ENCODE assay signal across 22 mouse cellular contexts in genomic region chr7:80373352-80373751, GRCm38 (mm10). TPM values are rescaled to one million over a fixed set of nuclear protein-coding genes. Genes with fewer than 3 reads are reported as not detected.
DNase-seq lines count a peak whose midpoint lies in the region; ATAC-seq and TF ChIP-seq lines count a peak whose summit lies in the region.
"Had no signal": no experiment of that assay in that cellular context is flagged by ENCODE, and none has a peak within 500 bp of the region (broad histone marks: within the 10 kb centered on the region; RNA-seq: fewer than 3 reads in every experiment).

No protein-coding gene starts in this region.

- no peak for TF ChIP-seq CTCF in lung, postnatal 0 days (IDR thresholded peaks at IDR 0.05)

- peak; percentile 37 for DNase-seq in thymus, postnatal 0 days (ENCODE audit: low spot score)
- no peak for DNase-seq in thymus, adult 18-20 months
- DNase-seq in MEL-GATA-1-ER (ENCODE audit: extremely low read depth, low read depth): peak; percentile 57
- peak; percentile 21 for DNase-seq in splenic B cell, adult 2 months (ENCODE audit: low read depth, low spot score)
- DNase-seq in lung, postnatal 0 days (ENCODE audit: low spot score): no peak
- DNase-seq: adrenal gland, adult 2 months; cerebellum, adult 11-12 months; cerebellum, adult 8-10 months; gastrocnemius, postnatal 10 days; gastrocnemius, postnatal 36 days; heart, postnatal 10 days; heart, postnatal 36 days had no signal

- peaks cover 89% of the 10 kb centered on the region for H3K4me1 ChIP-seq in megakaryocyte, embryonic 14.5 days
- H3K4me1 ChIP-seq in lung, postnatal 0 days (ENCODE audit: insufficient read depth, low read depth, low read length): peaks cover 12% of the 10 kb centered on the region
- peaks cover 14% of the 10 kb centered on the region for H3K4me1 ChIP-seq in intestine, embryonic 16.5 days (ENCODE audit: control insufficient read depth, insufficient read depth, low read length)

- no peaks in the 10 kb centered on the region for H3K9me3 ChIP-seq in megakaryocyte, embryonic 14.5 days
- H3K9me3 ChIP-seq in lung, postnatal 0 days (ENCODE audit: low read length): no peaks in the 10 kb centered on the region
- no peaks in the 10 kb centered on the region for H3K9me3 ChIP-seq in intestine, embryonic 16.5 days (ENCODE audit: control insufficient read depth, low read length)
- H3K9me3 ChIP-seq: forebrain, embryonic 10.5 days; forebrain, embryonic 13.5 days had no signal

- H3K4me3 ChIP-seq in megakaryocyte, embryonic 14.5 days (replicated peaks): peak overlapping the region; percentile 6
- no peak overlapping the region for H3K4me3 ChIP-seq in lung, postnatal 0 days (ENCODE audit: low read depth, low read length)
- no peak overlapping the region for H3K4me3 ChIP-seq in intestine, embryonic 16.5 days (ENCODE audit: low read length)
- H3K4me3 ChIP-seq: forebrain, embryonic 10.5 days; forebrain, embryonic 13.5 days had no signal

- no peaks in the 10 kb centered on the region for H3K27me3 ChIP-seq in megakaryocyte, embryonic 14.5 days (replicated peaks)
- H3K27me3 ChIP-seq in splenic B cell, adult 2 months (ENCODE audit: control insufficient read depth, insufficient read depth, low read length, poor library complexity, severe bottlenecking): no peaks in the 10 kb centered on the region
- H3K27me3 ChIP-seq in lung, postnatal 0 days (replicated peaks; ENCODE audit: insufficient read depth, low read length): no peaks in the 10 kb centered on the region
- H3K27me3 ChIP-seq in intestine, embryonic 16.5 days (replicated peaks; ENCODE audit: control insufficient read depth, insufficient read depth, low read length): no peaks in the 10 kb centered on the region
- H3K27me3 ChIP-seq: forebrain, embryonic 13.5 days had no signal

- peaks cover 34% of the 10 kb centered on the region for H3K36me3 ChIP-seq in megakaryocyte, embryonic 14.5 days (replicated peaks; ENCODE audit: low read length)
- no peaks in the 10 kb centered on the region for H3K36me3 ChIP-seq in splenic B cell, adult 2 months (ENCODE audit: control insufficient read depth, insufficient read depth, low read length, poor library complexity, severe bottlenecking)
- H3K36me3 ChIP-seq in lung, postnatal 0 days (ENCODE audit: insufficient read depth, low read length): 0 out of 2 replicates have a peak, but pooled peaks cover 4% of the 10 kb centered on the region
- no peaks in the 10 kb centered on the region for H3K36me3 ChIP-seq in intestine, embryonic 16.5 days (ENCODE audit: control insufficient read depth, insufficient read depth, low read length)

- no peak for TF ChIP-seq EP300 in lung, postnatal 0 days (IDR thresholded peaks at IDR 0.05)

- 74% methylated on average over 4 of the region's 4 CpGs for WGBS in lung, postnatal 0 days
- 66% methylated on average over 4 of the region's 4 CpGs for WGBS in intestine, embryonic 16.5 days

- H3K9ac ChIP-seq in lung, postnatal 0 days (replicated peaks; ENCODE audit: low read depth): no peak overlapping the region
- no peak overlapping the region for H3K9ac ChIP-seq in intestine, embryonic 16.5 days (ENCODE audit: low read depth, low read length)
- H3K9ac ChIP-seq: forebrain, embryonic 13.5 days; hindbrain, embryonic 14.5 days had no signal

- no peak overlapping the region for H3K4me2 ChIP-seq in lung, postnatal 0 days (replicated peaks; ENCODE audit: low read depth, low read length)
- no peak overlapping the region for H3K4me2 ChIP-seq in intestine, embryonic 16.5 days (ENCODE audit: low read depth, low read length)
- H3K4me2 ChIP-seq: forebrain, embryonic 13.5 days; heart, embryonic 11.5 days; hindbrain, embryonic 14.5 days had no signal

- no peak overlapping the region for H3K27ac ChIP-seq in lung, postnatal 0 days (ENCODE audit: low read length)
- H3K27ac ChIP-seq in intestine, embryonic 16.5 days (ENCODE audit: low read length): no peak overlapping the region
- H3K27ac ChIP-seq: forebrain, embryonic 10.5 days; forebrain, embryonic 13.5 days; hindbrain, embryonic 14.5 days; hindbrain, postnatal 0 days had no signal

- no peak for ATAC-seq in megakaryocyte, adult 5-6 weeks (ENCODE audit: poor library complexity, severe bottlenecking)
- no peak for ATAC-seq in lung, postnatal 0 days
- no peak for ATAC-seq in intestine, embryonic 16.5 days
- ATAC-seq: CD4-positive, CD25-positive, alpha-beta regulatory T cell, adult 4 months; forebrain, embryonic 13.5 days; forebrain, embryonic 16.5 days; hindbrain, postnatal 0 days had no signal

RNA-seq across cellular contexts. Expression of gene Man2a2, which starts 2.2 kb away (rescaled TPM):
- polyA plus RNA-seq in megakaryocyte, embryonic 14.5 days (2012; ENCODE audit: insufficient read depth, low replicate concordance): 36.1 and 38.2 TPM in 2 replicates
- 23.3 and 25.3 TPM in 2 replicates for total RNA-seq in megakaryocyte, adult 5-6 weeks (2015)
- 27.8 and 39.5 TPM in 2 replicates for total RNA-seq in megakaryocyte, adult 5-6 weeks (2017)
- polyA plus RNA-seq in thymus, postnatal 0 days (2015; fragmentation: Nextera tagmentation; extraction: Ambion mirVana): 7.1 and 10.3 TPM in 2 replicates
- polyA plus RNA-seq in lung, postnatal 0 days (2015; fragmentation: Nextera tagmentation; extraction: Ambion mirVana): 8.5 and 9.6 TPM in 2 replicates
- 8.0 and 10.0 TPM in 2 replicates for polyA plus RNA-seq in intestine, embryonic 16.5 days (2015; fragmentation: Nextera tagmentation; extraction: Ambion mirVana)

RNA-seq across cellular contexts. Expression of gene Fes, which starts 14.4 kb away (rescaled TPM):
- polyA plus RNA-seq in megakaryocyte, embryonic 14.5 days (2012; ENCODE audit: insufficient read depth, low replicate concordance): 42.2 and 53.1 TPM in 2 replicates
- 260 and 265 TPM in 2 replicates for total RNA-seq in megakaryocyte, adult 5-6 weeks (2015)
- 252 and 267 TPM in 2 replicates for total RNA-seq in megakaryocyte, adult 5-6 weeks (2017)
- 7.3 and 7.8 TPM in 2 replicates for polyA plus RNA-seq in thymus, postnatal 0 days (2015; fragmentation: Nextera tagmentation; extraction: Ambion mirVana)
- 23.5 and 26.4 TPM in 2 replicates for polyA plus RNA-seq in lung, postnatal 0 days (2015; fragmentation: Nextera tagmentation; extraction: Ambion mirVana)
- polyA plus RNA-seq in intestine, embryonic 16.5 days (2015; fragmentation: Nextera tagmentation; extraction: Ambion mirVana): 10.9 and 11.6 TPM in 2 replicates

RNA-seq across cellular contexts. Expression of gene Hddc3, which starts 30.4 kb away (rescaled TPM):
- polyA plus RNA-seq in megakaryocyte, embryonic 14.5 days (2012; ENCODE audit: insufficient read depth, low replicate concordance): 17.4 and 104 TPM in 2 replicates
- 6.7 and 8.5 TPM in 2 replicates for total RNA-seq in megakaryocyte, adult 5-6 weeks (2015)
- total RNA-seq in megakaryocyte, adult 5-6 weeks (2017): 6.1 and 11.1 TPM in 2 replicates
- 8.4 and 12.7 TPM in 2 replicates for polyA plus RNA-seq in thymus, postnatal 0 days (2015; fragmentation: Nextera tagmentation; extraction: Ambion mirVana)
- 8.5 and 9.2 TPM in 2 replicates for polyA plus RNA-seq in lung, postnatal 0 days (2015; fragmentation: Nextera tagmentation; extraction: Ambion mirVana)
- 15.1 and 18.7 TPM in 2 replicates for polyA plus RNA-seq in intestine, embryonic 16.5 days (2015; fragmentation: Nextera tagmentation; extraction: Ambion mirVana)

RNA-seq across cellular contexts. Expression of gene Furin, which starts 31.9 kb away (rescaled TPM):
- 72.7 and 125 TPM in 2 replicates for polyA plus RNA-seq in megakaryocyte, embryonic 14.5 days (2012; ENCODE audit: insufficient read depth, low replicate concordance)
- 28.0 and 34.1 TPM in 2 replicates for total RNA-seq in megakaryocyte, adult 5-6 weeks (2015)
- total RNA-seq in megakaryocyte, adult 5-6 weeks (2017): 13.8 and 21.3 TPM in 2 replicates
- 6.8 and 9.1 TPM in 2 replicates for polyA plus RNA-seq in thymus, postnatal 0 days (2015; fragmentation: Nextera tagmentation; extraction: Ambion mirVana)
- 24.4 and 27.3 TPM in 2 replicates for polyA plus RNA-seq in lung, postnatal 0 days (2015; fragmentation: Nextera tagmentation; extraction: Ambion mirVana)
- 7.8 and 9.7 TPM in 2 replicates for polyA plus RNA-seq in intestine, embryonic 16.5 days (2015; fragmentation: Nextera tagmentation; extraction: Ambion mirVana)

RNA-seq across cellular contexts. Expression of gene Unc45a, which starts 32.5 kb away (rescaled TPM):
- 37.4 and 78.5 TPM in 2 replicates for polyA plus RNA-seq in megakaryocyte, embryonic 14.5 days (2012; ENCODE audit: insufficient read depth, low replicate concordance)
- 4.1 and 4.7 TPM in 2 replicates for total RNA-seq in megakaryocyte, adult 5-6 weeks (2015)
- 7.2 and 13.0 TPM in 2 replicates for total RNA-seq in megakaryocyte, adult 5-6 weeks (2017)
- polyA plus RNA-seq in thymus, postnatal 0 days (2015; fragmentation: Nextera tagmentation; extraction: Ambion mirVana): 31.0 and 32.3 TPM in 2 replicates
- 30.3 and 32.9 TPM in 2 replicates for polyA plus RNA-seq in lung, postnatal 0 days (2015; fragmentation: Nextera tagmentation; extraction: Ambion mirVana)
- polyA plus RNA-seq in intestine, embryonic 16.5 days (2015; fragmentation: Nextera tagmentation; extraction: Ambion mirVana): 35.0 and 38.5 TPM in 2 replicates

Comparison
In these comparisons a context has a peak if more than half of its experiments do, and no peak if none do; other contexts are left out.
1. DNase-seq: peak in thymus, postnatal 0 days (single experiment), MEL-GATA-1-ER (single experiment) and splenic B cell, adult 2 months (single experiment); none in thymus, adult 18-20 months (0 of 2) and lung, postnatal 0 days (single experiment).